8 mouse cellular contexts compared by ENCODE assay signal in genomic region chr15:4025508-4025904, GRCm38 (mm10). TPM values are rescaled to one million over a fixed set of nuclear protein-coding genes. Genes with fewer than 3 reads are reported as not detected.
DNase-seq lines count a peak whose midpoint lies in the region; ATAC-seq lines count a peak whose summit lies in the region.

No protein-coding gene starts in this region.

- peak overlapping the region; percentile 73 for H3K4me2 ChIP-seq in lung, embryonic 16.5 days (ENCODE audit: low read depth, low read length)
- peak overlapping the region; percentile 72 for H3K4me2 ChIP-seq in limb, embryonic 13.5 days (replicated peaks)
- peak overlapping the region; percentile 57 for H3K4me2 ChIP-seq in stomach, embryonic 15.5 days

- peaks cover 21% of the 10 kb centered on the region for H3K4me1 ChIP-seq in lung, embryonic 16.5 days (replicated peaks; ENCODE audit: control insufficient read depth, insufficient read depth, low read length)
- H3K4me1 ChIP-seq in heart, embryonic 10.5 days: peaks cover 16% of the 10 kb centered on the region
- peaks cover 20% of the 10 kb centered on the region for H3K4me1 ChIP-seq in limb, embryonic 13.5 days
- H3K4me1 ChIP-seq in stomach, embryonic 15.5 days: peaks cover 4% of the 10 kb centered on the region; the same call in 1 of the 2 replicates

- no peak for ATAC-seq in lung, embryonic 16.5 days (ENCODE audit: low read depth)
- ATAC-seq in limb, embryonic 13.5 days (ENCODE audit: low FRiP score, low read depth): no peak
- no peak for ATAC-seq in stomach, embryonic 15.5 days (ENCODE audit: insufficient read depth, low FRiP score, low read depth)

- no peaks in the 10 kb centered on the region for H3K27me3 ChIP-seq in lung, embryonic 16.5 days (ENCODE audit: control insufficient read depth, insufficient read depth, low read depth, low read length)
- H3K27me3 ChIP-seq in heart, embryonic 10.5 days (ENCODE audit: insufficient read depth, poor library complexity, severe bottlenecking): no peaks in the 10 kb centered on the region
- no peaks in the 10 kb centered on the region for H3K27me3 ChIP-seq in limb, embryonic 13.5 days
- H3K27me3 ChIP-seq in stomach, embryonic 15.5 days (replicated peaks): no peaks in the 10 kb centered on the region

- H3K9ac ChIP-seq in lung, embryonic 16.5 days (ENCODE audit: low read length): peak overlapping the region; percentile 90
- H3K9ac ChIP-seq in limb, embryonic 13.5 days: peak overlapping the region; percentile 84; the same call in 1 of the 2 replicates
- no peak overlapping the region for H3K9ac ChIP-seq in stomach, embryonic 15.5 days

- WGBS in lung, embryonic 16.5 days: 51% methylated on average over 11 of the region's 11 CpGs
- WGBS in heart, embryonic 10.5 days: 52% methylated on average over 11 of the region's 11 CpGs
- WGBS in limb, embryonic 13.5 days: 70% methylated on average over 11 of the region's 11 CpGs
- WGBS in stomach, embryonic 15.5 days: 66% methylated on average over 11 of the region's 11 CpGs

- no peaks in the 10 kb centered on the region for H3K9me3 ChIP-seq in lung, embryonic 16.5 days (ENCODE audit: control insufficient read depth, low read length)
- no peaks in the 10 kb centered on the region for H3K9me3 ChIP-seq in heart, embryonic 10.5 days
- H3K9me3 ChIP-seq in limb, embryonic 13.5 days: no peaks in the 10 kb centered on the region
- no peaks in the 10 kb centered on the region for H3K9me3 ChIP-seq in stomach, embryonic 15.5 days

- H3K4me3 ChIP-seq in lung, embryonic 16.5 days (ENCODE audit: low read length): peak overlapping the region; percentile 91
- peak overlapping the region; percentile 85 for H3K4me3 ChIP-seq in heart, embryonic 10.5 days
- peak overlapping the region; percentile 84 for H3K4me3 ChIP-seq in limb, embryonic 13.5 days
- H3K4me3 ChIP-seq in stomach, embryonic 15.5 days (replicated peaks): peak overlapping the region; percentile 71; the same call in 1 of the 2 replicates

- no peaks in the 10 kb centered on the region for H3K36me3 ChIP-seq in lung, embryonic 16.5 days (ENCODE audit: control insufficient read depth, insufficient read depth, low read length)
- no peaks in the 10 kb centered on the region for H3K36me3 ChIP-seq in heart, embryonic 10.5 days
- H3K36me3 ChIP-seq in limb, embryonic 13.5 days: no peaks in the 10 kb centered on the region
- H3K36me3 ChIP-seq in stomach, embryonic 15.5 days: no peaks in the 10 kb centered on the region

- no peak for DNase-seq in lung, postnatal 4 days
- no peak for DNase-seq in heart, embryonic 10.5 days (ENCODE audit: low spot score)
- no peak for DNase-seq in layer of hippocampus, postnatal 14 days (ENCODE audit: low spot score in 2 of 2)
- no peak for DNase-seq in cerebellum, postnatal 14 days
- no peak for DNase-seq in c-Kit-positive CD71-positive TER-119-positive erythroid progenitor cells, embryonic 14.5 days (ENCODE audit: low spot score)

- peak overlapping the region; percentile 98; the same call in 1 of the 2 replicates for H3K27ac ChIP-seq in lung, embryonic 16.5 days (ENCODE audit: low read length)
- peak overlapping the region; percentile 96 for H3K27ac ChIP-seq in heart, embryonic 10.5 days
- H3K27ac ChIP-seq in limb, embryonic 13.5 days: no peak overlapping the region
- H3K27ac ChIP-seq in stomach, embryonic 15.5 days: peak overlapping the region; percentile 96; the same call in 1 of the 2 replicates

RNA-seq across cellular contexts. Expression of gene Oxct1, which starts 0.7 kb away (rescaled TPM):
- 222 and 248 TPM in 2 replicates for polyA plus RNA-seq in lung, embryonic 16.5 days (2015; fragmentation: Nextera tagmentation; extraction: Ambion mirVana)
- 159 and 217 TPM in 2 replicates for polyA plus RNA-seq in heart, embryonic 10.5 days (2016; fragmentation: Nextera tagmentation; extraction: Ambion mirVana)
- polyA plus RNA-seq in limb, embryonic 13.5 days (2015; fragmentation: Nextera tagmentation; extraction: Ambion mirVana): 254 and 264 TPM in 2 replicates
- 191 and 197 TPM in 2 replicates for polyA plus RNA-seq in stomach, embryonic 15.5 days (2015; fragmentation: Nextera tagmentation; extraction: Ambion mirVana)
- total RNA-seq in layer of hippocampus, postnatal 14 days (2021): 100 to 1,000 TPM; 490 to 507 TPM

RNA-seq across cellular contexts. Expression of gene AW549877, which starts 30.0 kb away (rescaled TPM):
- polyA plus RNA-seq in lung, embryonic 16.5 days (2015; fragmentation: Nextera tagmentation; extraction: Ambion mirVana): 33.8 and 34.7 TPM in 2 replicates
- polyA plus RNA-seq in heart, embryonic 10.5 days (2016; fragmentation: Nextera tagmentation; extraction: Ambion mirVana): 32.4 and 39.0 TPM in 2 replicates
- 33.3 and 35.6 TPM in 2 replicates for polyA plus RNA-seq in limb, embryonic 13.5 days (2015; fragmentation: Nextera tagmentation; extraction: Ambion mirVana)
- 31.5 and 33.1 TPM in 2 replicates for polyA plus RNA-seq in stomach, embryonic 15.5 days (2015; fragmentation: Nextera tagmentation; extraction: Ambion mirVana)
- total RNA-seq in layer of hippocampus, postnatal 14 days (2021): 10 to 100 TPM; 41.8 to 43.6 TPM

RNA-seq across cellular contexts. Expression of gene Fbxo4, which starts 46.1 kb away (rescaled TPM):
- polyA plus RNA-seq in lung, embryonic 16.5 days (2015; fragmentation: Nextera tagmentation; extraction: Ambion mirVana): 11.3 and 13.2 TPM in 2 replicates
- polyA plus RNA-seq in heart, embryonic 10.5 days (2016; fragmentation: Nextera tagmentation; extraction: Ambion mirVana): 8.8 and 10.0 TPM in 2 replicates
- polyA plus RNA-seq in limb, embryonic 13.5 days (2015; fragmentation: Nextera tagmentation; extraction: Ambion mirVana): 8.2 and 10.2 TPM in 2 replicates
- polyA plus RNA-seq in stomach, embryonic 15.5 days (2015; fragmentation: Nextera tagmentation; extraction: Ambion mirVana): 14.3 and 16.3 TPM in 2 replicates
- total RNA-seq in layer of hippocampus, postnatal 14 days (2021): 1 to 10 TPM; 8.0 to 8.2 TPM
